Mouse (Mus musculus) testis, adult 2 months (tissue): Measurements from ENCODE around the gene Ebna1bp2. TPM values are rescaled to one million over a fixed set of nuclear protein-coding genes. Genes with fewer than 3 reads are reported as not detected.

Source experiments
- H3K27ac ChIP-seq: fragments of 200-500 bp; 2 replicates; pipeline ENCODE4 v1.5.1; 2012; ENCODE audit warnings: low read depth, low read length; ENCODE audit not compliant: control insufficient read depth, insufficient read depth
- H3K27me3 ChIP-seq: fragments of 200-500 bp; 2 replicates; pipeline ENCODE4 v1.6.1; 2012; ENCODE audit warnings: mild to moderate bottlenecking, low read length, moderate library complexity; ENCODE audit not compliant: control insufficient read depth, insufficient read depth
- H3K36me3 ChIP-seq: fragments of 200-500 bp; 2 replicates; pipeline ENCODE4 v1.6.1; 2012; ENCODE audit warnings: mild to moderate bottlenecking, low read length; ENCODE audit not compliant: control insufficient read depth, insufficient read depth
- H3K4me1 ChIP-seq: fragments of 200-500 bp; 2 replicates; pipeline ENCODE4 v1.6.1; 2012; ENCODE audit warnings: low read length; ENCODE audit not compliant: control insufficient read depth, insufficient read depth
- H3K4me3 ChIP-seq: fragments of 200-500 bp; 2 replicates; pipeline ENCODE4 v1.5.1; 2012; ENCODE audit warnings: low read depth, mild to moderate bottlenecking, low read length, moderate library complexity, mixed read lengths; ENCODE audit not compliant: control insufficient read depth
- CTCF ChIP-seq: fragments of 200-500 bp; IDR thresholded peaks from 2 replicates; pipeline ENCODE4 v1.5.1; 2012; ENCODE audit warnings: low read depth, mild to moderate bottlenecking, inconsistent platforms, low read length, moderate library complexity; ENCODE audit not compliant: control insufficient read depth, insufficient read depth, insufficient replicate concordance
- POLR2A ChIP-seq: fragments of 200-500 bp; IDR thresholded peaks from 2 replicates; pipeline ENCODE4 v1.6.1; 2012; ENCODE audit warnings: low read depth, mild to moderate bottlenecking, inconsistent platforms, low read length, moderate library complexity; ENCODE audit not compliant: control insufficient read depth
- polyA plus RNA-seq: library from polyadenylated mRNA; depleted of rRNA; stranded (reverse); fragments of >200 nt; gene quantifications from 2 replicates; pipeline ENCODE4 v1.2.3, GENCODE M21; 2012; rRNA removed

Ebna1bp2 gene
- 45.0 and 46.4 TPM in 2 replicates for polyA plus RNA-seq

DNA sequence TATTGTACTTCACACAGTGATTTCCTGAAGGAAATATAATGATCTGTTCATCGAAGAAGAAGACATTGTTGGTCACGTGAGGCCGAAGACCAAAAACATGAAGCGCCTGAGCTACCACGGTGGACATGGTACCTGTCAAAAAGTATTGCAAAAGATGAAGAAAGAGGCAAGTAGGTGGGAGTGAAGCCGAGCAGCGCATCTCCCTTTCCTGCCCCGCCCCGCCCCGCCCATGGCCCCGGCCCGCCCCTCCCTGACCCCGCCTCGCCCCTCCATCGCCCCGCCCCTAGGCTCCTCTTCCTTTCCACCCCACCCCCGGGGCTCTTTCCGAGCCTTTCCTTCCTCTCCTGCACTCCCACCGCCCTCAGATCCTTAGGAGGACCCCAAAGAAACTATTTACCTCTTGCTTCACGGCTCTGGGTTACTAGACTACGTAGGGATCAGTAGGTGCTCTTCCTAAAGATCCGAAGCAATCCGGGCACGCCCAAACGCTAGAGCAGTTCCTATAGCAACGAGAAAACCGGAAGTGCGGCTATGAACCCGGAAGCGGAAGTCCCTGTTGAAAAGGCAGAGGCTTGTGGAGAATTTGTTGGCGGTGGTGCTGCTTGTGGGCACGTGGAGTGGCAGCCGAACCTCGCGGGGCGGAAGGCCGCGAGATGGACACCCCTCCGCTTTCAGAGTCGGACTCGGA is at the start of gene Ebna1bp2, which contains the start of gene Cfap57:
Gene Ebna1bp2 (plus strand): TSS at position 521 of the 688 bp plus-strand sequence.
Gene Cfap57 (minus strand): TSS at position 499 of the 688 bp plus-strand sequence.
- TF ChIP-seq CTCF (no peak), POLR2A (peak; percentile 28; the same call in 1 of the 2 replicates)
- peak within 1 kb of the TSS; percentile 62 for H3K27ac ChIP-seq
- no peaks in the 10 kb centered on the region for H3K36me3 ChIP-seq
- H3K4me3 ChIP-seq = peak within 1 kb of the TSS; percentile 89
- peaks cover 5% of the 10 kb centered on the region for H3K4me1 ChIP-seq
- no peaks in the 10 kb centered on the region for H3K27me3 ChIP-seq

DNA sequence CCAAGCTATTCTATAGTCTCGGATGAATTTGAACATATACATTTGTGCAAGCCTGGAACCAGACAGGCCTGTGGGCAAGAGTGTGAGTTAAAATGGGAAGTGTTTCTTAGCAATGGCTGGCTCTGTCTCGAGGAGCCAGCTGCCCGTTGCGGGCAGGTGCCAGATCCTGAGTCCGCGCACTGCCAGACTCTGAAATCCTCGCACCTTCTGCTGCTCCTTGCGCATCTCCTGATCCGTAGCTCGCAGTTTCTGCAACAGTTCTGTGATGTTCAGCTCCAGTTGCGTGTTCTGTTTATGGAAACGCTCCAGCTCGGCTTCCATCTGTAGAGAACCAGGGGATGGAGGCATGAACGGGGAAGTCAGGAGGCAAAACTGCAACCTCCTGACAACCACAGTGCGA is 49.2 kb upstream of the Ebna1bp2 start:
- TF ChIP-seq CTCF (no peak), POLR2A (no peak)
- H3K4me3 ChIP-seq = no peak overlapping the region
- no peak overlapping the region for H3K27ac ChIP-seq
- no peaks in the 10 kb centered on the region for H3K4me1 ChIP-seq
- H3K27me3 ChIP-seq = no peaks in the 10 kb centered on the region
- no peaks in the 10 kb centered on the region; the same call in 1 of the 2 replicates for H3K36me3 ChIP-seq

DNA sequence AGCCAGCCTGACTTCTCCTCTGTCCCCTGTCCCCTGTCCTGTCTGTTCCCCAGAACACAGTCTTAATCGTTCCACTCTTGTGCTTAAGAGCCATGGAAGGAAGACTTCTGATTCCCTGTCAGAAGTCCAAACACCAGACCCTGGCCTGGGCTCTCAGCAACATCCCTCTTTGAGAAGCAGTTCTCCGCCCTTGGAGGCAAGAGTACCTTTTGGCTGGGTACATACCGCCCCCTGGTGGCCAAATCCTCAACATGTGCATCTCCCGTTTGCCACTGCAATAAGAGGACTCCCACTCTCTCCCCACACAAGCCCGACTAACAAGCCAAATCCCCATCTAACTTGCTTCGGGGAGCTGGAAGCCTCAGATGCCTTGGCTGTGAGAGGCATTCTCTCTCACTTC is 44.5 kb upstream of the Ebna1bp2 start:
- Histone ChIP-seq H3K4me3 (no peak overlapping the region), H3K36me3 (no peaks in the 10 kb centered on the region), H3K27me3 (no peaks in the 10 kb centered on the region), H3K4me1 (no peaks in the 10 kb centered on the region), H3K27ac (no peak overlapping the region)
- TF ChIP-seq POLR2A (no peak), CTCF (peak; percentile 82; the same call in 1 of the 2 replicates)

DNA sequence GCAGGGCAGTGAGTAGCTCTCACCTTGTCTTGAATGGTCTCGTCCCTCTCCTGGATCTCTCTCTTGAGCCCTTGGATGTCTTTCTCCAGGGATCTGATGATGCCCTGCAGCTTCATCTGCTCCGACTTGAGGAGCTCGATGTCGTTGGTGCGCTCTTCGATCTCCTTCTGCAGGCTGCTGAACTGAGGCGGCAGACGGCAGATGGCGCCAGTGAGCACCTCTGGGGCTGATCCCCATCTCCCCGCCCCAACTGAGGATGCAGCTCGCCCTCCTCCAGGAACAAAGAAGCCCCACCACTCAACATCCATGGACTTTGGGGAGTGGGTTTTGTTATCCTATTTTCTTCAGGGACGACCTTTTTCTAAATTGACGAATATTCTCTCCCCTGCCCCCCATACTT is 41.3 kb upstream of the Ebna1bp2 start:
- no peak for TF ChIP-seq POLR2A
- 0 out of 2 replicates have a peak, but pooled peaks have one; percentile 34 for TF ChIP-seq CTCF
- no peaks in the 10 kb centered on the region for H3K27me3 ChIP-seq
- H3K4me3 ChIP-seq = no peak overlapping the region
- peaks cover 1% of the 10 kb centered on the region for H3K36me3 ChIP-seq
- no peak overlapping the region for H3K27ac ChIP-seq
- H3K4me1 ChIP-seq = no peaks in the 10 kb centered on the region

DNA sequence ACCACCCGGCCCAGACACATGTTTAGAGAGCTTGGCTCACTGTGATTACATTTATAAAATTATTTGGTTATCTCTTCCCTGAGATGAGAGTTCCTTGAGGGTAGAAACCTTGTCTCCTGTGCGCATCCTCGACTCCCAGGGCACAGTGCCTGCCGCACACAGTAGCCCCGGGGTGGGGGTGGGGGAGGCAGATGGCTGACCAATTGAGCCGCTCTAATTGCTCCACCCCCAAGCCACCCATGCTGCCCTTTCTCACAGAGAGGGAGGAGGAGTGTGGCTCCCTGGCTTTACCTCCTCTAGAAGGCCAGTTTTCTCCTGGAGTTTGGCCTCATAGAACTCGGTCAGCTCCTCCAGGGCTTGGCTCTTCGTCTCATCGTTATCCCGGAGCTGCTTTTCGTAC is 39.1 kb upstream of the Ebna1bp2 start:
- no peak overlapping the region for H3K4me3 ChIP-seq
- H3K36me3 ChIP-seq = peaks cover 1% of the 10 kb centered on the region
- TF ChIP-seq CTCF (no peak), POLR2A (no peak)
- H3K4me1 ChIP-seq = no peaks in the 10 kb centered on the region
- H3K27ac ChIP-seq = no peak overlapping the region
- H3K27me3 ChIP-seq = no peaks in the 10 kb centered on the region

DNA sequence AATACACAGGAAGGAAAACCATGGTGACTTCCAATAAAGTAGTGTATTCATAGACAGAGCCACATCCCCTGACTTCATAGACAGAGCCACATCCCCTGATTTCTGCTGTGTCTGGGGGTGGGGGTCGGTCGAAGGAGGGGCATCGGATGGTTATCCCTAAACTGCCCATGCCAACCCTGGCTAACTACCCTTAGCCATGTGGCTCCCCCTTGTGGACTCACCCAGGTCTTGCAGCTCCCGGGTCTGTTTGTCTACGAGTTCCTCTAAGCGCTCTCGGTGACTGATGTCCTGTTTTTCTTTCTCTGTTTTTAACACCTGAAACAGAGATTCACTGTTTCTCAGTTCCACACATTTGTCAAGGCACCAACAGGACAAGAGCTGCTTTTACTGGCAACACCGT is 38.0 kb upstream of the Ebna1bp2 start:
- H3K4me3 ChIP-seq = no peak overlapping the region
- no peak overlapping the region for H3K27ac ChIP-seq
- no peaks in the 10 kb centered on the region for H3K27me3 ChIP-seq
- no peaks in the 10 kb centered on the region for H3K4me1 ChIP-seq
- H3K36me3 ChIP-seq = peaks cover 3% of the 10 kb centered on the region
- TF ChIP-seq CTCF = 0 out of 2 replicates have a peak, but pooled peaks have one; percentile 19
- TF ChIP-seq POLR2A = no peak

DNA sequence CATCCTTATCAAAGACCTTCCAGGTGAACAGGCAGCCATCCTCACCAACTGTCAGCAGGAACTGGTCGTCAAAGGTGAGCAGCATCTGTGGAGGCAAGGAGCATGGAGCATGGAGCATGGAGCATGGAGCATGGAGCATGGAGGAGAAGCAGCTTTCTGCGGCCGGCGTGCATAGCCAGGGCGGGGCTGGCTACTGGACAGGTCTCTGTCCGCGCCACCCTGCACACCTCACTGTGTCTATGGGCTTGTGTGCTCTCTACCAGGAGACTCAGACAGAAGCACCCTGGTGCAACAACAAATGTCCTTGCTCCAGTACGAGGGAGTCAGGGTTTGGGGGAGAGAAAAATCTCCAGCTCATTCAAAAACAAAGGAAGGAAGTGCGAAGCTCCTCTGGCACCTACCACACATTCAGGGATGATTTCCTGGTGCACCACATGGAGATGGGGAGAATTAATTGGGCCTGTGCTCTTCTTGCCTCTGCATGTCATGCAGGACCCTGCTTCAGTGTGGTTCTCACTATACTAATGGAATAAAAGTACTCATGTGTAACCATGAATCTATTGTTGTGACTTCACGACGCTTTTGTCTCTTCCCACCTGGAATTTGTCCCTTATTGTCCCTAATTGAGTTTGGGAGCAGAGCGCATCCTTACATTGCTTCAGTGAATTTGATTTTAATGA is 31.4 kb upstream of the Ebna1bp2 start:
- TF ChIP-seq CTCF (no peak), POLR2A (no peak)
- H3K4me3 ChIP-seq = no peak overlapping the region
- H3K36me3 ChIP-seq = peaks cover 3% of the 10 kb centered on the region; the same call in 1 of the 2 replicates
- H3K4me1 ChIP-seq = no peaks in the 10 kb centered on the region
- no peaks in the 10 kb centered on the region for H3K27me3 ChIP-seq
- H3K27ac ChIP-seq = no peak overlapping the region
